Mouse (Mus musculus): ENCODE data around the gene Gm26602.

- TF ChIP-seq CTCF (IDR thresholded peaks at IDR 0.05; ENCODE audit: extremely low read depth, insufficient read depth, low read length) (no peak), POLR2A (IDR thresholded peaks at IDR 0.05; ENCODE audit: extremely low read depth, insufficient read depth, low read length) (no peak)
These were observed 8.7 kb downstream of the Gm26602 start for GRCm38 (mm10) chr10:79919251-79919849.

Data from cortical plate, adult 2 months (tissue).